Mouse (Mus musculus) adrenal gland, adult 8-10 months (tissue): ENCODE measurements around the gene Comt. TPM values are rescaled to one million over a fixed set of nuclear protein-coding genes. Genes with fewer than 3 reads are reported as not detected.

Source experiments
- DNase-seq: peaks from one replicate; pipeline ENCODE4 v3.0.0; 2022
- total RNA-seq, 4 experiments: library from RNA; stranded (reverse); gene quantifications; 2 replicates each; pipeline ENCODE4 v1.2.4; 2022

The Comt gene
- total RNA-seq: 100 to 1,000 TPM; 147 to 201 (median 185) TPM

GRCm38 (mm10) chr16:18426802-18427280 lies at the start of gene Comt:
Gene Comt (minus strand): TSS chr16:18426852.
- DNase-seq: no peak

- DNase-seq: no peak
These were observed 47.4 kb upstream of the Comt start for GRCm38 (mm10) chr16:18474021-18474420.

DNA sequence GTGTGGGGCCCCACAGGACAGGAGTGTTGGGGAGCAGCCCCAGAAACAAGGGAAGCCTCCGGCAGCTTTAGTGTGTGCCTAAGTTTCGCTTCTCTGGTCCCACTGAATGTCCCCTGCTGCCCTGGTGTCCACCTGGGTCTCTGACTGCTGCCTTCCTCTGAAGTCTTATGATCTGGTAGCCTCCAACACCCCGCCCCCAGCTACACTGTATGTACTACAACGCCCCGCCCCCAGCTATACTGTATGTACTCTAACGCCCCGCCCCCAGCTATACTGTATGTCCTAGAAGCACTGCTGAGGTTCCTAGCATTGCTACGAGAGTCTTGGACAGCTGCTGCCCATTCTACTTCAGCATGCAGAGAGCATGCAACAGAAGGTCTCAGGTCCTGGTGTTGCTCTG lies 46.3 kb upstream of the Comt start:
- no peak for DNase-seq

DNA sequence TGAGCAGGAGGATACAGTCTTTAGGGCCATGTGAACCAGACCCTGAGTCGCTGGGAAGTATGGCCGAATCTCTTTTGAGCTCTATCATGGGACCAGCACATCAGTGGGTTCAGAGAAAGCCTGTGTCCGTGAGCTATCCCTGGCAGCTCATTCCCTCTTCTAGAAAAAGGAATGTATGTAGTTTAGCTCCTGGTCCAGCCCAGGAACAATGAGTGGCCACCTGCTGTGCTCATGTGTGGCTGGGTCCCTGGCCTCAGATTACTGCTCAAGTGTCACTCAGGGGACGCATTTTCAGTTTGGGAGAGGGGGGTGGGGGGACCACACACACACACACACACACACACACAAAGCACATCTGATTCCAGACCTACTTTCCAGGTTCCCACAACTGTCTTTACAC lies 45.8 kb upstream of the Comt start:
- DNase-seq: no peak

DNA sequence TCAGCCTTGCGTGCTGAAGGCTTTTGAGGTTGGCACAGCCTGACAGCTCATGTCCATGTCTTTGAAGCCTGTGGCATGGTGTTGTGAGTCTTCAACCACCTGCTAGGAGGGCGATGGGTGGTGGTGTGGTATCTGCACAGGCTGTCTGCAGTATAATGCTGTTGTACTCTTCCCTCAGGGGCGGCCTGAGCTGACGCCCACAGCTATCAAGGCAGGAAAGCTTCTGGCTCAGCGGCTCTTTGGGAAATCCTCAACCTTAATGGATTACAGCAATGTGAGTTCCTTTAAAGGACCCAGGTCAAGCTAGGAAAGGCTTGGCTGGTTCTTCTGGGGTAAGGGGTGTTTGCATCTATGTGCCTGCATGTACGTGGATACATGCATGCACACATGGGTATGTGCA lies 45.3 kb upstream of the Comt start:
- no peak for DNase-seq

DNA sequence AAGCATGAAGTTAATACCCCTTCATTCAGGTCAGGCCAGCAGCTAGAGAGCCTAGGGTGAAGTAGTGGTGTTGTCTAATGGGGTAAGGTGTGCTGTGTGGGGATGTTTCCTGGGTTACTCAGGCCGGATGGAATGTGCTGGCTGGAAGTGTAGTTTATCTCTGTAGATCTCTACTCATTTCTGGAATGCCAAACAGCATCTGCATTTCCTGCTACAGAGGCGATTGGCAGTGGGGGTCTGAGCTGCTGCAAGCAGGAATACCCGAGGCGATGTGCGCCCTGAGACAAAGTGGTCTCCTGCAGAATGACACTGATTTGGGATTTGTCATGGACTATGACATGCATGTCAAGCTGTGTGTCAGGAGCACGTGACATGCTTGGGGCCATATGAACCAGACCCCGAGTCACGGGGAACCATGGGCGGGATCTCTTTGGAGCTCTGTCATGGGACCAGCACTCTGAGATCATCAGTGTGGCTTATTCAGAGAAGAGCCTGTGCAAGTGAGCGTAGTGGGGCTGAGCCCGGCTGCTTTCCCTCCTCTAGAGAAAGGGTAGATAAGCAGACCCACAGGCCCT lies 44.8 kb upstream of the Comt start:
- no peak for DNase-seq

- DNase-seq: no peak
These were observed 44.2 kb upstream of the Comt start for GRCm38 (mm10) chr16:18470829-18471228.

GRCm38 (mm10) chr16:18464271-18464670 lies 37.6 kb upstream of the Comt start:
- no peak for DNase-seq

DNA sequence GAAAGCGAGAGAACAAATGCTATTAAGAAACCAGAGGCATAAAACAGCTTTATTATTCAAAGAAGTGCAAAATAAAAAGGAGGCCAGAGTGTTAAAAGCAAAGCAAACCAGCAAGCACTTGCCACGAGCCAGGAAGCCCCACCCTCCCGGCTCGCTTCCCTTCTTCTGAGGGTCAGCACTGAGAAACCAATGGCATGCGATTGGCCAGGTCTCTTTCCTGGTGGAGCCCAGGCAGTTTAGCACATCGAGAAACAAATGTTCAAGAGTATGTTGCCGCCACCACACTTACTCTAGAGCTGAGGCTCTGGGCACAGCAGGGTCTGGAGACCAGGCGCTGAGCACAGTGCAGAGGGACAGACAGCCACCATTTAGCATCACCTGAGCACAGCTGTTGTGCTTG lies 35.9 kb upstream of the Comt start:
- DNase-seq: no peak

- no peak for DNase-seq
These were observed 35.4 kb upstream of the Comt start for GRCm38 (mm10) chr16:18462031-18462430.

DNA sequence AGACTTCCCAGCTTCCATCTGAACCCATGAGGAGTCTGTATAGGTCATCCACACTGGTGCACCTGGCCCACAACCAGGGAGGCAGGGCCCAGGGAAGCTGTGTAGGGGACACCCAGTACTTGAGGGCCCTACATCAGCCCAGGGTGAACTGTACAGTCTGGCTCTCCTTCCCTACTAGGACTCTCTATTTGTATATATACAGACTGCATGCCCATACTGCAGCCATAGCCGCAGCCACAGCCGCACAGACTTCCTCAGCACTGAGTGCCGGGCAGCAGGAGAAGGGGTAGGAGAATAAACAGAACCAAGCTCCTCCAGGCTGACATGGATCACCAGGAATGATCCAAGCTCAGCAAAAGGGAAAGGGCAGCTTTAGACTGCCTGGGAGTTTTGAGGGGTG lies 34.2 kb upstream of the Comt start:
- DNase-seq: no peak

DNA sequence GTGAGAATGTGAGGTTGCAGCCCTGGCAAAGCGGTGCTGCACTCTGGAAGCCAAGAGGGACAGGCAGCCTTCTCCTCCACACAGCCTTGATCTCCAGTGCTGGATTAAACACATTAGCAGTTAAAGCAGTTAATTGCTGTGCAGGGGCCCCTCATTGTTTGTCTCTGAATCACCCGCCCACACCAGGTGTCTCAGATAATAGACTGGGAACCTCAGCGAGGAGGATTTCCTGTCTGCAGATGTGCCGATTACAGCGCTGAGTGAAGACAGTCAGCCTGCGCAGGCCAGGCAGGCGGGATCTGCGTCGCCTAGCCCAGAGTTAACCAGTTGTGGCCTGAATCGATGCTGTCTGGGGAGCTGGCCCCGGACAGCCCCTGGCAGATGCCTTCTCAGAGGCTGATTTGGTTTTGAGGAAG lies 33.3 kb upstream of the Comt start:
- DNase-seq: no peak

DNA sequence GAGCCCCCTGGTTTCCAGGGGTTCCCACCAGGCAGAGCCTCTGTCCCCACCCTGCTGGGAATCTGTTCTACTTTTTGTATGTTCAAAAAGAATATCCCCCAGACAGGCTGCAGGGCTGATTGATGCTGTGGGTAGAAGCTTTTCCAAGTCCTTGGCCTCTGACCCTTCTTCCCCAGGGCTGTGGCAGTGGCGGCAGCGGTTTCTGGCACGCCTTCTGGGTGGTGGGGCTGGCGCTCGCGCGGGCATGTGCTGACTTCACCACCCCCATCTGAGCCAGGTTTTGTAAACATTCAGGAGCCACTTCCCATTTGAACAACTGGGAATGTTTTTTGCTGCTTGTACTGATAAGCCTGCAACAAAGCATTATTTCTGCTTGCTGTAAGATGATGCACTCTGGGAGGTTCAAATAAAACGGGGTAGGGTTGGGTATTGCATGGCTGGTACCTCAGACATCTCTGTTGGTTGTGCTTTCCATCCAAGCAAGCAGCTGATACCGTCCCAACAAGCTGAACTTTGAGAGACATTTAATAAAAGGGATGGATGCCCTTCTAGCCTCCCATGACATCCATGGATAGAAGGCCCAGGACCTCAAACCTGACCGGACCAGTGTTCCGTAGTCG lies 32.8 kb upstream of the Comt start:
- no peak for DNase-seq

- no peak for DNase-seq
These were observed 32.0 kb upstream of the Comt start for GRCm38 (mm10) chr16:18458661-18459060.

DNA sequence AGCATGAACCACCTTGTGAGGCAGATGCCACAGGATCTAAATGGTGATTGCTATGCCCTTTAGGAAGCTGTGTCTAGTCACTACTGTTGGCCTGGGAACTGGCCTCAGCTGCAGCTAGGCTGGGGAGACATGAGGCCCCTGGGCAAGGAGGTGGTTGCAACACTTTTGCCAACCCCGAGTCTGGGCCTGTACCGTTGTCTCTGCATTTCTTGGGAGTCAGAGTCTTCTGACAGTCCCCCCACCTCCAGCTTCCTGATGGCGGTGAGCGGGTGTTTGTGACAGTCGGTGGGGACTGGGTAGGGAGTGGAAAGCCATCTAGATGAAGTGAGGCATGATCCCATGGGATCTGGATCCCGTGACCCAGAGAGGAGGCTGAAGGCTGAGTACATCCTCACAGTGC lies 28.8 kb upstream of the Comt start:
- DNase-seq: no peak

DNA sequence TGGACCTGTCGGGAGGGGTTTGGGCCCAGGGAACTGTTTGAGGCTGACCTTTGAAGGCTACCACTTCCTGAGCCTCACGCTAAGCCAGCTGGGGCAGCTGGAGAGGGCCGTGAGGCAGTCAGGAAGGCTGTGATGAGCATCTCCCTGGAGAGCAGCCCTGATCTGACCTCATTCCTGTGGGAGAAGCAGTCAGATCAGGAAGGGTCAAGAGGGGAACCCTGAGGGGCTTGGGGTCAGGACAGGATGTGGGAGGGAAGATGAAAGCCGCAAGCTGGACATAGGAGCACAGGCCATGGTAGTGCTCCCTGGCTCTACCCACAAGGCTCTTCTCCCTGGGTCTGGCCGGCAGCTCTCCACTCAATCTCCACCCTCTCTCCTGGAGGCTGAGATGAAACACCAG lies 27.2 kb upstream of the Comt start:
- no peak for DNase-seq

GRCm38 (mm10) chr16:18452361-18452862 lies 25.8 kb upstream of the Comt start:
- DNase-seq: no peak

DNA sequence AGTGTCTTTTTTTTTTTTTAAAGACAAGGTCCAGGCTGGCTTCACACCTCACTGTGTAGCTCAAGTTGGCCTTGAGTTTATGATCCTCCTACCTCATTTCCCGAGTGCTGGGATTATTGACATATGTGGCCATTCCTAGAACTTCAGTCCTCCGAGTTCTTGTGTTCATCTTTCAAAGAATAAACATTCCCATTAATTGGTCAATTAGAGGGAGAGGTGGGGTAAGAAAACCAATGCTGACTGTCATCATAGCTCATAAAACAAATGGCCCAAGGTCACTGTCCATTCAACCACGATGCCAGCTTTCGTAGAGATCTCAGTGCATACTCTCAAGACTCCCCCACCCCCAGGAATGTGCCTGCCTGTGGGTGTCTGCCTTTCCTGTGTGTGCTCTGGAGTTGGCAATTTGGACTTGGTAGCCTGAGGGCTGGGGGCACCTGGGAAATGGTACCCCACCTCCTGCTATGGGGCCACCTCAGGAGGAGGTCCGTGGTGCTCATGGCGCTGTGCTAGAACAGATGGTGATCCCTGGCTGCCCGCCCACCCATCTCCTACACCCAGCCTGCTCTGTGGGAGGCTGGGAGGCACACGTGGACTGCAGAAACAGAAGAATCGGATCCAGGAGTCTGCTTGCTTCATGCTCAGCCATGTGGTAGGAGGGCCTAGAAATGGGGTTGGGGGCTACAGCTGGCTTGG lies 25.0 kb upstream of the Comt start:
- no peak for DNase-seq

DNA sequence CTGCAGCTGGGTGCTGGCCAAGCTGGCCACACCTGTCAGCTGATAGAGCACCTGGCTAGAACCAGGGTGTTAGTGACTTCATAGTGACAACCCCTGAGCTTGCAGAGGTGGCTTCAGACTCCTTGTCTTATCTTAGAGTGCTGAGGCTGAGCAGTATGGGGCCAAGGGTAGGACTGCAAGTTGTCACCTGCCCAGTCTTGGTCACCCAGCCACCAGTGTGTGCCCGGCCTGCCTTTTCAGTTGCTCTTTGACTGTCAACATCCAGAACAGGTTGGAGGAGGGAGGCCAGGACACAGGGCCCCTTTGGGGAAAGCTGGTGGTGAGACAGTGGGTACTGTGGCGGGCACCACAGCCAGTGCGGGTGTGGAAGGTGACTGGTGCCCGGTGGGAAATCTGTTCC lies 22.4 kb upstream of the Comt start:
- no peak for DNase-seq

GRCm38 (mm10) chr16:18448104-18448503 lies 21.5 kb upstream of the Comt start:
- DNase-seq: no peak

- no peak for DNase-seq
These were observed 20.6 kb upstream of the Comt start for GRCm38 (mm10) chr16:18447243-18447642.

GRCm38 (mm10) chr16:18443385-18443841 lies 16.8 kb upstream of the Comt start:
- peak; percentile 83 for DNase-seq

- DNase-seq: no peak
These were observed 9.5 kb upstream of the Comt start for GRCm38 (mm10) chr16:18436128-18436527.
